Mouse (Mus musculus) cortical plate, adult 2 months (tissue): ENCODE results near the gene Tie1.

Experiments
- CTCF ChIP-seq: fragments of 200-500 bp; IDR thresholded peaks from 2 replicates; pipeline ENCODE4 v1.5.1; 2011; ENCODE audit warnings: mild to moderate bottlenecking, control low read depth, low read length; ENCODE audit not compliant: insufficient read depth; ENCODE audit errors: extremely low read depth
- POLR2A ChIP-seq: fragments of 200-500 bp; IDR thresholded peaks from 2 replicates; pipeline ENCODE4 v1.6.1; 2011; ENCODE audit warnings: mild to moderate bottlenecking, low read length, control low read depth; ENCODE audit not compliant: insufficient read depth; ENCODE audit errors: extremely low read depth

GRCm38 (mm10) chr4:118424541-118425160 lies 65.2 kb downstream of the Tie1 start:
- no peak for TF ChIP-seq CTCF
- no peak for TF ChIP-seq POLR2A
